Mouse (Mus musculus): ENCODE data around the gene Sumo2.
A peak's percentile ranks its signal among the peaks of the same experiment; 100 is the strongest.
"Not testable (repeated sequence)": the region's sequence is repeated elsewhere in the genome, so short reads cannot be mapped to it uniquely, and the experiment has no call there.

Sumo2 gene

DNA sequence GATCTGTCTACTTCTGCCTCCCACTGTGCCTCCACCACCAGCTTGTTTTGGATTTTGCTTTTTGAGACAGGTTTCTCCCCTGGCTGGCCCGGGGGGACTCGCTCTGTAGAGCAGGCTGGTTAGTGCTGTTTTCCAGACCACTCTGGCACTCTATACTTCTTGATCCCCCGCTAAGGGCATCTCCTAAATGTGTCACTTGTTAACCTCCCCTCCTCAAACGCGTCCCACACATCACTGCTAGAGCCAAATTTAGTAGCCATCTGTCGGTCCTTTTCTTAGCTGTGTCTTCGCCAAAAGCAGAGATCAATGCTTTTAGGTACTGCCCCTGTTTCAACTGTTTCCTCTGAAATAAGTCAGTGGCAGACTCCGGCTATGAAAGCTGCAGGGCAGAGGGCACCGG, 17.4 kb downstream of the Sumo2 start:
- no peak for DNase-seq (ENCODE audit: low spot score)

DNA sequence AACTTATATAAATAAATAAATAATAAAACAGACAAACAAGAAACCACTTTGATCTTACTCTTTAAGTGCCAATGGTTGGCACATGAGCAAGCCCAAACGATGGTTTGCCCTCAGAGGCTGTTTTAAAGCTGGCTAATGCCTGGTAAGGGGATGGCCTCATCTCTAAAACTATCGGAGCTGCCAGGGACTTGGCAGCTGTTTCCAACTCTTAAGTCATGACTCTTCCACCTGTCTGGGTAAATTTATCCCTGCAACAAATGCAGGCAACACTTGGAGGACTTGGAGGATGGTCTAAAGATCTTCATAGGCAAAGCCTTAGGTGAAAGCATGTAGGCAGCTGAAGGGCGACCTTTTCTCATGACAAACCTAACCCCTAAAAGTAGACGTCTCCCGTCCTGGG, 19.1 kb downstream of the Sumo2 start:
- no peak for DNase-seq (ENCODE audit: low spot score)

- DNase-seq (ENCODE audit: low spot score) = no peak
Observed at GRCm38 (mm10) chr11:115515021-115515420, 21.1 kb downstream of the Sumo2 start.

- DNase-seq (ENCODE audit: low spot score) = peak; percentile 97
Observed at GRCm38 (mm10) chr11:115514238-115514663, 21.8 kb downstream of the Sumo2 start, which contains the start of gene Jpt1. Jpt1 (minus strand) TSS chr11:115514387.

- peak; percentile 74 for DNase-seq (ENCODE audit: low spot score)
Observed at GRCm38 (mm10) chr11:115513271-115514237, 22.5 kb downstream of the Sumo2 start.

DNA sequence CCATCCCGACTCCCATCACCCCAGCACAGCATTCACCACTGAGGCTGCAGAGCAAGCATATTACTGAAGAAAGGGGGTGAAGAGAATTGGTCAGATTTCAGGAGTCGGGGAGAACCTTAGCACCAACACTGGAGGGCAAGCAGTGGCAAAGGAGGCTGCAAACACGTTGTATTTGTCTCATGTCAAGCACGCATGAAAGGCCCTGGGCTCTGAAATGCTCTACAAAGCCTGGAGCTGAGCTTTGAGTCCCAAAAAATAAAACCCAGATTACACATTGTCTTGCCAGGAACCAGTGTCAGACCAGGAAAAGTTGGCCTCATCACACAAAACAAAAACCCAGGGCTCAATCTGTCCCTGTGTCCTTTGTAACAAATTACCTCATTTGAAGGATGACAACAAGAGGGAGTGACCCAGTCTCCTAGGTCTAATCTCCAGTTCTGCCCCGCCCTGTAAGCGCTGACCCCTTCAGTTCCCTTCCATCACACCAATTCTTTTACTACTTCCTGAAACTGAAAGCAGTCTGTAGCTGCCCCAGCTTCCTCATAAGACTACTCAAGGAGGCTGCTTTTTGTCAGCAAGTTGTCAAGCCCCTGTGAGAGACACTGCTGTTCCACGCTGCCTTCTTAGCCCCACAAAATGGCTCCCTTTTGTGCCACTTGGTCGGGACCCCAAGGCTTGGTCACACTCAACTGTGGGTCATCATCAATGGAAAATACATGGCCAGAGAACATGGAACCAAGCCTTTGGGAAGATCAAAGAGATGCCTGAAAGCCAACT, 23.5 kb downstream of the Sumo2 start:
- DNase-seq (ENCODE audit: low spot score) = no peak

GRCm38 (mm10) chr11:115512004-115512403, 24.1 kb downstream of the Sumo2 start:
- DNase-seq (ENCODE audit: low spot score) = no peak

- DNase-seq (ENCODE audit: low spot score) = no peak
Observed at GRCm38 (mm10) chr11:115511121-115511520, 25.0 kb downstream of the Sumo2 start.

DNA sequence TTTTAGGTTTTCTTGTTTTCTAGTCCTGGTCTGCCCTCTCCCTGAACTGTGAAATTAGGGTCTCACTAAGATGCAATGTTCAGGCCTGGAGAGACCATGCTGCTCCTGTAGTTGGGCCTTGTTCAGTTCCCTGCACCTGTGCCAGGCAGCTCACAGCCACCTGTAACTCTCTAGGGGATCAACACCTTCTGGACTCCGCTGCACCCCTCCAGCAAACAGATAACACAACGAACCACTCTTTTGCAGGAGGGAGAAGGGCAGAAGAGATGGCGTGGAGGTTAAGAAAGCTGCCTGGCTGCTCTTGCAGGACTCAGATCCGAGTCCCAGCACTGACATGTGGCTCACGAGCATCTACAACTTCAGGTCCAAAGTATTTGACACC, 25.6 kb downstream of the Sumo2 start:
- no peak for DNase-seq (ENCODE audit: low spot score)

- no peak for DNase-seq (ENCODE audit: low spot score)
Observed at GRCm38 (mm10) chr11:115509773-115510506, 26.1 kb downstream of the Sumo2 start.

- DNase-seq (ENCODE audit: low spot score) = no peak
Observed at GRCm38 (mm10) chr11:115508061-115508460, 28.0 kb downstream of the Sumo2 start.

DNA sequence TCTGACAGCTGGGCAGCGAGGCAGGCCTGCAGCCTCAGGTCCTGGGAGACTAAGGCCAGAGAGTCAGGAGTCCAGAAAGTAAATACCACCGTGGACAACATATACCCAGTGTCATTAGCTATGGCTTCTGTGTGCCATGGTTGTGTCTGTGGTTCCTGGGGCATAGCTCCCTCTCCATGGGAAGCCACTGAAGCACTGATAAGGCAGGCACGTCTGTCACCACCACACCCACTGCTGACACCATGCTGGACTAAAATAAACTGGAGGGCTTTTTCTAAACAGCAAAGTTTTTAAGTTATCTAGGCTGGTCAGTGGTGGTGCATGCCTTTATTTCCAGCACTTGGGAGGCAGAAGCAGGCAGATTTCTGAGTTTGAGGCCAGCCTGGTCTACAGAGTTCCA, 29.5 kb downstream of the Sumo2 start:
- no peak for DNase-seq (ENCODE audit: low spot score)

GRCm38 (mm10) chr11:115502636-115503035, 33.4 kb downstream of the Sumo2 start:
- DNase-seq (ENCODE audit: low spot score) = no peak

GRCm38 (mm10) chr11:115496559-115496958, 39.5 kb downstream of the Sumo2 start:
- DNase-seq (ENCODE audit: low spot score) = not testable (repeated sequence)

DNA sequence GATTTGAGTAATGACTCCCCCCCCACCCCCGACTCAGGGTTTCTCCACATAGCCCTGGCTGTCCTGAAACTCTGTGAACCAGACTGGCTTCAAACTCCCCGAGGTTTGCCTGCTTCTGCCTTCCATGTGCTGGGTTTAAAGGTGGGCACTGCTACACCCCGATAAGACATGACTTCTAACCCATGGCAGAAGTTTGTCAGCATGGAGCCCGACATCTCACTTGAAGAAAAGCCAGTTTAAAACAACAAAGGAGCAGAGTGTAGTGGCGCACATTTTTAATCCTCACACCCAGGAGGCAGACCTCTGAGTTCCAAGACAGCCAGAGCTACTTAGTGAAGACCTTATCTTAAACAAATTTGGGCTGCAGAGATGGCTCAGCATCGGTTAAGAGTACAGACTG, 43.7 kb downstream of the Sumo2 start:
- DNase-seq (ENCODE audit: low spot score) = no peak

DNA sequence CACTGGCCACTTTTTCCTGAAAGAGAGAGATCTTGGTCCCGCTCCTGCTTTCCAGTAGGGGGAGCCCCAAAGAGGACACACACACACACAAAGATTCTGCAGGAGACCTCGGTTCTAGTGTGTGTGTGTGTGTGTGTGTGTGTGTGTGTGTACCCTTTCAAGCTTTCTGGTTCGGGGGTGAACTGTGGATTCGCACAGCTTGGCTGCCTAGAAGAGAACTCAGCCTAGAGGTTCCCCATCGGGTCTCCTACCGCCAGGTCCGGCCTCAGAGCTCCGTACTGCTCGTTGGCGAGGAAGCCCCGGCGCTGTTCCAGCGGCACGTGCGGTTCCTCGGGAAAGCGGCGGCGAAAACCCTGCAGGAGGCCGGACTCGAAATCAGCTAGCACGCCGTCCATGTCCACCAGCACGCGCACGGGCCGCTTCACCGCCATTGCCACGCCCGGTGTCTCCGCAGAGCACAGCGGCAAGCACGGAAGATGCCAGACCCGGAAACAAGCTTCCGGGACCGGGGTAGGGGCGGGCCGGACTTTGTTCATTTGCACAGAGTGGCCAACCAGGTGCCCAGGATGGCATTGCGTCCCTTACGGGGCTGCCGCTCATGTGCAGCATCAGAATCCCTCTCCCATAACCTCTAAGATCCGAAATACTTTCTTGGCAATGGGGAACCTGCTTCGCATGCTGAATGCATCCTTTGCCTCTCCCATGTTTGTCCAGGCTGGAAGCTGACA, 44.6 kb downstream of the Sumo2 start, which contains the start of gene Nt5c:
TSS of gene Nt5c (minus strand) at position 507 of the 728 bp plus-strand sequence.
- peak; percentile 83 for DNase-seq (ENCODE audit: low spot score)

GRCm38 (mm10) chr11:115490441-115491355, 45.4 kb downstream of the Sumo2 start:
- DNase-seq (ENCODE audit: low spot score) = no peak

DNA sequence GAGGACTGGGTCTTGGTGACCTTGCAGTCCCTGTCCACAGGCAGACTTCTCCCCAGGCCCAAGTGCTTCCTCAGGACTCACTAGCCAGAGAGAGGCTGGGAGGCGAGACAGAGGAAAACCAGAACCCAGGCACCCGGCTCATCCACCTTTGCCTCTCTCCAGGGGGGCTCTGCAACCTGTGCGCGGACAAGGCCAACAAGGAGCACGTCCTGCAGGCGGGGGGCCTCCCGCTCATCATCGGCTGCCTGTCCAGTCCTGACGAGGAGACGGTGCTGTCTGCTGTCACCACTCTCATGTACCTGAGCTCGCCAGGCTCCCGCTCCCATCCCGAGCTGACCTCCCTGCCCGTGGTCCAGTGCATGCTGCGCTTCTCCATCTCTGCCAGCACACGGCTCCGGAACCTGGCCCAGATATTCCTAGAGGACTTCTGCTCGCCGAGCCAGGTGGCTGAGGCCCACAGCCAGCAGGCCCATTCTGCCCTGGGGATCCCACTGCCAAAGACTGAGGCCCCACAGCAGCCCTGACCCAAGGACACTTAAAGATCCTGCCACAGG, 47.4 kb downstream of the Sumo2 start:
- DNase-seq (ENCODE audit: low spot score) = no peak

DNA sequence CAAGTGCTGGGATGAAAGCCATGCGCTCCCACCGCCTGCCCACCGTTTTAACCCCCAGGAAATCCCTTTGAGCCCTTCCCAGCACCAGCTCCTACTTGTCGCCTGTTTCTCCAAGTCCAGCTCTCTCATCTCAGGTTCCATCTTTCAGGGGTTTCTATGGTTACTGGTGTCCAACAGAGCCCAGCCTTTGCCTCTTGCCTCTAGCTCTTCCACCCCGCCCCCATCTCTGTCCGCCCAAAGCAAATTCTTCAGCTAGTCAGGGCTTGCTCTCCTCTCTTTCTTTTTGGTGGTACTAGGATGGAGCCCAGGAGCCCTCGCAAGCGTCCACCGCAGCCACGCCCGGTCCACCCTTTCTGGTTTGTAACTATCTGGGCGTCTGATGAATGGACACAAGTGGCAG, 50.9 kb downstream of the Sumo2 start:
- peak; percentile 72 for DNase-seq (ENCODE audit: low spot score)

- DNase-seq (ENCODE audit: low spot score) = peak; percentile 89
Observed at GRCm38 (mm10) chr11:115483726-115484125, 52.4 kb downstream of the Sumo2 start.
